Mouse (Mus musculus) megakaryocyte, embryonic 14.5 days (primary cell): ENCODE measurements around the gene Txnrd2.

ENCODE experiments used
- FLI1 ChIP-seq: IDR thresholded peaks from 2 replicates; pipeline ENCODE4 v1.6.1; 2012; ENCODE audit warnings: low read length, inconsistent platforms, mixed read lengths
- GATA1 ChIP-seq: IDR thresholded peaks from 3 replicates; pipeline ENCODE4 v1.6.1; 2012; ENCODE audit warnings: mixed read lengths, low read length, inconsistent platforms, borderline replicate concordance

- TF ChIP-seq FLI1 (no peak), GATA1 (no peak)
These were observed 20.3 kb upstream of the Txnrd2 start for GRCm38 (mm10) chr16:18405876-18406275.
